Mouse (Mus musculus) limb, embryonic 10.5 days (tissue): Measurements from ENCODE around the gene Pars2. TPM values are rescaled to one million over a fixed set of nuclear protein-coding genes. Genes with fewer than 3 reads are reported as not detected.
A peak's percentile ranks its signal among the peaks of the same experiment; 100 is the strongest.

Experiments used
- DNase-seq: peaks from one replicate; pipeline ENCODE4 v3.0.0-alpha.2; 2017; ENCODE audit warnings: low spot score
- H3K27ac ChIP-seq: fragments of 300-500 bp; sonication (generic); 2 replicates; pipeline ENCODE4 v1.5.1; 2016; ENCODE audit warnings: mild to moderate bottlenecking
- H3K27me3 ChIP-seq: fragments of 300-500 bp; sonication (generic); 2 replicates; pipeline ENCODE4 v1.6.1; 2016; ENCODE audit warnings: low read depth, mild to moderate bottlenecking; ENCODE audit not compliant: poor library complexity, severe bottlenecking
- H3K36me3 ChIP-seq: fragments of 300-500 bp; sonication (generic); 2 replicates; pipeline ENCODE4 v1.6.1; 2016; ENCODE audit warnings: mild to moderate bottlenecking, moderate library complexity
- H3K4me1 ChIP-seq: fragments of 300-500 bp; sonication (generic); 2 replicates; pipeline ENCODE4 v1.6.1; 2016
- H3K4me3 ChIP-seq: fragments of 300-500 bp; sonication (generic); 2 replicates; pipeline ENCODE4 v1.5.1; 2016; ENCODE audit warnings: mild to moderate bottlenecking, moderate library complexity
- H3K9me3 ChIP-seq: fragments of 300-500 bp; sonication (generic); replicated peaks from 2 replicates; pipeline ENCODE4 v1.6.1; 2016; ENCODE audit warnings: mild to moderate bottlenecking
- WGBS: fragments of 180-500 bp; shearing (Covaris S2); methylation state at CpG from one replicate; pipeline ENCODE4 v1.1.7; 2016; 5-methylcytosine and 5-hydroxymethylcytosine counted together
- polyA plus RNA-seq: library from polyadenylated mRNA; unstranded; fragments of >200 nt; fragmentation: Nextera tagmentation; extraction: Ambion mirVana; gene quantifications from 2 replicates; pipeline ENCODE4 v1.2.1, GENCODE M21; 2016

Pars2 gene
- polyA plus RNA-seq, 1 experiment from 2014 or later = 20.2 TPM

- DNase-seq = no peak
- Histone ChIP-seq H3K4me1 (peaks cover 24% of the 10 kb centered on the region), H3K36me3 (no peaks in the 10 kb centered on the region), H3K27me3 (no peaks in the 10 kb centered on the region), H3K4me3 (no peak overlapping the region), H3K27ac (no peak overlapping the region), H3K9me3 (no peaks in the 10 kb centered on the region)
- WGBS = 85% methylated on average over 6 of the region's 6 CpGs
These were observed 3.7 kb upstream of the Pars2 start for GRCm38 (mm10) chr4:106647137-106647536.

GRCm38 (mm10) chr4:106652546-106652945 is 1.7 kb downstream of the Pars2 start:
- Histone ChIP-seq H3K4me3 (no peak overlapping the region), H3K27ac (no peak overlapping the region), H3K9me3 (no peaks in the 10 kb centered on the region), H3K4me1 (peaks cover 10% of the 10 kb centered on the region), H3K27me3 (no peaks in the 10 kb centered on the region), H3K36me3 (peaks cover 43% of the 10 kb centered on the region)
- no peak for DNase-seq
- 92% methylated on average over 3 of the region's 3 CpGs for WGBS

GRCm38 (mm10) chr4:106653051-106653450 is 2.2 kb downstream of the Pars2 start:
- peaks cover 44% of the 10 kb centered on the region for H3K36me3 ChIP-seq
- 92% methylated on average over 15 of the region's 15 CpGs for WGBS
- no peak overlapping the region for H3K27ac ChIP-seq
- no peak for DNase-seq
- H3K4me1 ChIP-seq = peaks cover 10% of the 10 kb centered on the region
- H3K4me3 ChIP-seq = no peak overlapping the region
- no peaks in the 10 kb centered on the region for H3K9me3 ChIP-seq
- H3K27me3 ChIP-seq = no peaks in the 10 kb centered on the region

GRCm38 (mm10) chr4:106655681-106656080 is 4.8 kb downstream of the Pars2 start:
- no peak for DNase-seq

GRCm38 (mm10) chr4:106663956-106664470 is 13.1 kb downstream of the Pars2 start:
- no peak for DNase-seq
- no peaks in the 10 kb centered on the region for H3K9me3 ChIP-seq
- H3K4me1 ChIP-seq = no peaks in the 10 kb centered on the region
- WGBS = 96% methylated on average over 5 of the region's 5 CpGs
- no peak overlapping the region for H3K4me3 ChIP-seq
- H3K27me3 ChIP-seq = no peaks in the 10 kb centered on the region
- H3K27ac ChIP-seq = no peak overlapping the region
- peaks cover 100% of the 10 kb centered on the region for H3K36me3 ChIP-seq

More at GRCm38 (mm10) chr4:106655681-106656080, 4.8 kb downstream of the Pars2 start:
- H3K4me3 ChIP-seq = no peak overlapping the region
- no peaks in the 10 kb centered on the region for H3K27me3 ChIP-seq
- no peaks in the 10 kb centered on the region for H3K9me3 ChIP-seq
- peaks cover 10% of the 10 kb centered on the region for H3K4me1 ChIP-seq
- WGBS = 83% methylated on average over 10 of the region's 10 CpGs
- H3K36me3 ChIP-seq = peaks cover 69% of the 10 kb centered on the region
- no peak overlapping the region for H3K27ac ChIP-seq

GRCm38 (mm10) chr4:106664697-106665096 is 13.8 kb downstream of the Pars2 start:
- 95% methylated on average over 6 of the region's 6 CpGs for WGBS
- H3K36me3 ChIP-seq = peaks cover 100% of the 10 kb centered on the region

GRCm38 (mm10) chr4:106665269-106665668 is 14.4 kb downstream of the Pars2 start:
- H3K9me3 ChIP-seq = no peaks in the 10 kb centered on the region
- WGBS = 98% methylated on average over 2 of the region's 2 CpGs
- no peak for DNase-seq
- no peak overlapping the region for H3K27ac ChIP-seq
- H3K4me3 ChIP-seq = no peak overlapping the region
- H3K4me1 ChIP-seq = no peaks in the 10 kb centered on the region
- no peaks in the 10 kb centered on the region for H3K27me3 ChIP-seq
- peaks cover 100% of the 10 kb centered on the region for H3K36me3 ChIP-seq

More at GRCm38 (mm10) chr4:106664697-106665096, 13.8 kb downstream of the Pars2 start:
- Histone ChIP-seq H3K27me3 (no peaks in the 10 kb centered on the region), H3K4me3 (no peak overlapping the region), H3K9me3 (no peaks in the 10 kb centered on the region), H3K27ac (no peak overlapping the region), H3K4me1 (no peaks in the 10 kb centered on the region)
- no peak for DNase-seq

- 95% methylated on average over 10 of the region's 10 CpGs for WGBS
- no peaks in the 10 kb centered on the region for H3K9me3 ChIP-seq
- H3K36me3 ChIP-seq = peaks cover 100% of the 10 kb centered on the region
These were observed 14.8 kb downstream of the Pars2 start for GRCm38 (mm10) chr4:106665673-106666072.

GRCm38 (mm10) chr4:106666546-106666945 is 15.7 kb downstream of the Pars2 start:
- H3K27me3 ChIP-seq = no peaks in the 10 kb centered on the region
- H3K9me3 ChIP-seq = no peaks in the 10 kb centered on the region
- 95% methylated on average over 2 of the region's 2 CpGs for WGBS
- no peak for DNase-seq
- no peak overlapping the region for H3K27ac ChIP-seq
- H3K4me3 ChIP-seq = no peak overlapping the region
- no peaks in the 10 kb centered on the region for H3K4me1 ChIP-seq
- H3K36me3 ChIP-seq = peaks cover 100% of the 10 kb centered on the region

More at GRCm38 (mm10) chr4:106665673-106666072, 14.8 kb downstream of the Pars2 start:
- Histone ChIP-seq H3K27ac (no peak overlapping the region), H3K4me3 (no peak overlapping the region), H3K27me3 (no peaks in the 10 kb centered on the region), H3K4me1 (no peaks in the 10 kb centered on the region)
- DNase-seq = no peak

GRCm38 (mm10) chr4:106676749-106677148 is 25.9 kb downstream of the Pars2 start:
- no peak overlapping the region for H3K27ac ChIP-seq
- no peaks in the 10 kb centered on the region for H3K27me3 ChIP-seq
- peaks cover 57% of the 10 kb centered on the region for H3K36me3 ChIP-seq
- H3K9me3 ChIP-seq = no peaks in the 10 kb centered on the region
- H3K4me1 ChIP-seq = peaks cover 6% of the 10 kb centered on the region
- no peak overlapping the region for H3K4me3 ChIP-seq
- DNase-seq = no peak
- WGBS = 89% methylated on average over 5 of the region's 5 CpGs

GRCm38 (mm10) chr4:106678442-106679118 is 27.7 kb downstream of the Pars2 start, which contains the start of gene Ttc4:
Ttc4 (minus strand) TSS chr4:106678944.
- peak within 1 kb of the TSS; percentile 82 for H3K27ac ChIP-seq
- H3K36me3 ChIP-seq = peaks cover 38% of the 10 kb centered on the region
- under 1% methylated on average over 43 of the region's 43 CpGs for WGBS

GRCm38 (mm10) chr4:106679152-106679551 is 28.3 kb downstream of the Pars2 start:
- Histone ChIP-seq H3K9me3 (no peaks in the 10 kb centered on the region), H3K4me1 (peaks cover 6% of the 10 kb centered on the region), H3K27ac (peak overlapping the region; percentile 82; the same call in 1 of the 2 replicates), H3K4me3 (peak overlapping the region; percentile 82), H3K36me3 (peaks cover 32% of the 10 kb centered on the region), H3K27me3 (no peaks in the 10 kb centered on the region)
- no peak for DNase-seq
- 44% methylated on average over 3 of the region's 3 CpGs for WGBS

More at GRCm38 (mm10) chr4:106678442-106679118, 27.7 kb downstream of the Pars2 start, which contains the start of gene Ttc4:
- H3K4me3 ChIP-seq = peak within 1 kb of the TSS; percentile 82
- H3K27me3 ChIP-seq = no peaks in the 10 kb centered on the region
- H3K4me1 ChIP-seq = peaks cover 6% of the 10 kb centered on the region
- H3K9me3 ChIP-seq = no peaks in the 10 kb centered on the region
- DNase-seq = peak; percentile 99

GRCm38 (mm10) chr4:106680955-106681354 is 30.1 kb downstream of the Pars2 start:
- Histone ChIP-seq H3K4me1 (peaks cover 6% of the 10 kb centered on the region), H3K27me3 (no peaks in the 10 kb centered on the region), H3K27ac (no peak overlapping the region), H3K36me3 (peaks cover 15% of the 10 kb centered on the region), H3K9me3 (no peaks in the 10 kb centered on the region), H3K4me3 (no peak overlapping the region)
- DNase-seq = no peak
- 62% methylated on average over 2 of the region's 2 CpGs for WGBS
